Mouse (Mus musculus) embryonic fibroblast, embryonic 13.5 days (primary cell): Measurements from ENCODE around the gene Mepe. TPM values are rescaled to one million over a fixed set of nuclear protein-coding genes. Genes with fewer than 3 reads are reported as not detected.

ENCODE experiments used
- H3K27ac ChIP-seq: 2 replicates; pipeline ENCODE4 v1.5.1; 2012; ENCODE audit warnings: low read length, control low read depth, inconsistent platforms; ENCODE audit not compliant: insufficient read depth
- H3K4me1 ChIP-seq: 2 replicates; pipeline ENCODE4 v1.6.1; 2011; ENCODE audit warnings: low read length; ENCODE audit not compliant: control insufficient read depth, insufficient read depth
- H3K4me3 ChIP-seq: 2 replicates; pipeline ENCODE4 v1.5.1; 2011; ENCODE audit warnings: mild to moderate bottlenecking, control low read depth, low read length; ENCODE audit not compliant: insufficient read depth
- CTCF ChIP-seq: IDR thresholded peaks from 2 replicates; pipeline ENCODE4 v1.5.1; 2011; ENCODE audit warnings: mild to moderate bottlenecking, control low read depth, low read length, moderate library complexity, borderline replicate concordance; ENCODE audit not compliant: insufficient read depth
- POLR2A ChIP-seq: IDR thresholded peaks from 2 replicates; pipeline ENCODE4 v1.6.1; 2011; ENCODE audit warnings: low read depth, mild to moderate bottlenecking, control low read depth, low read length, moderate library complexity
- polyA plus RNA-seq: library from polyadenylated mRNA; stranded (reverse); fragments of >200 nt; gene quantifications from 2 replicates; pipeline ENCODE4 v1.2.4, GENCODE M21; 2011; ENCODE audit warnings: low read depth; ENCODE audit not compliant: missing spikeins, insufficient read length

The Mepe gene
- polyA plus RNA-seq, 1 experiment, result not detected

DNA sequence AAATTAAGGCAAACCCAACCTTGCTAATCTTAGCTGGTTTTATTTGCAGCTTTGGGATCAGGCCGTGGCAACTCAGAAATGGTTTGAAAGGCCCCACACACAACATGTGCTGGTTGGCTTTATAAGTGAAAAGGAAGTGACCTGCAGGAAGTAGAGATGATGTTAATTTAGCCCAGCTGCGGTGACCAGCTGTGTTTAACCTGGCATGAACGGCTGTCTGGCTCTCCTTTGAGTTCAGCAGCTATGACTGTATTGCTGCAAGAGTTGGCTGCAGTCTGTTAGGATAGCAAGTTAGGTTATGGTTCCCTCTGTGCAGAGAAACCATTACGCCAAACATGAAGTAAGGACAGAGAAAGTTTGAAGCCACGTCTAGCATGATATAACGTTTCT is 20.1 kb downstream of the Mepe start:
- Histone ChIP-seq H3K4me1 (no peaks in the 10 kb centered on the region), H3K4me3 (no peak overlapping the region), H3K27ac (peak overlapping the region; percentile 20)
- no peak for TF ChIP-seq CTCF
- TF ChIP-seq POLR2A, result no peak

DNA sequence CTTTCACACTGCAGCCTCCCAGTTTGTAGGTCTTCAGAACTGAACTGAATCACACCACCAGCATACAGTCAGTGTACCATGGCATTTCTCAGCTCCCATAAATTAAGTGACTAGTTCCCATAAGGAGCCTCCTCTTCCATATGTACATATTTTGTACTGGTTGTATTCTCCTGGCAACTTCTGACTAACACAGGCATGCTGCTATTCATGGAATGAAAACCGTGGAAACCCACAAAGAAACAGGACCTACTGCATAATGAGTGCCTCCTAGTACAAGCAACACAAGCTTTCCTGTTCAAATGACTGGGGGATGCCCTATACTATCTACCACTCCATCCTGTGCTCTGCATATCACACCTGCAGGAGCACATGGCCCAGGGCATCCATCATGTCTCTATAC is 25.9 kb downstream of the Mepe start:
- Histone ChIP-seq H3K27ac (peak overlapping the region; percentile 72), H3K4me1 (peaks cover 7% of the 10 kb centered on the region), H3K4me3 (no peak overlapping the region)
- TF ChIP-seq CTCF (no peak), POLR2A (no peak)

DNA sequence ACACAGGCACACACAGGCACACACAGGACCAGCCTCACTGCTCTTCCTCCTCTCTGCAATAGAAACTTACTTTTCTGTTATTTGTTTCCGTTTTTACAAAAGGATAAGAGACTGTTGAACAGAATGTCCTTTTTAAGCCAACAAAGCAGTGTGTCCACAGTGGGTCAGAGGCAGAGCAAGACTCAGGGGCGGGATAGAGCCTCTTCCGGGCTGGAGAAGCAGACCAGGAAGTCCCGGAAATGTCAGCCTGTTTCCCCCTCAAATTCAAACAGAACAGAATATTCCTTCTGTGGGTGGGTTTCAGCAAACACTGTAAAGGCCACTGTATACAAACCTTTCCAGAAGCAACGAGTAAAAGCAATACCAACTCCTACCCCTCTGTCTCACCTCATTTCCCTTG is 26.7 kb downstream of the Mepe start:
- no peak overlapping the region for H3K4me3 ChIP-seq
- peaks cover 7% of the 10 kb centered on the region for H3K4me1 ChIP-seq
- TF ChIP-seq CTCF, result no peak
- no peak for TF ChIP-seq POLR2A
- no peak overlapping the region; the same call in 1 of the 2 replicates for H3K27ac ChIP-seq

DNA sequence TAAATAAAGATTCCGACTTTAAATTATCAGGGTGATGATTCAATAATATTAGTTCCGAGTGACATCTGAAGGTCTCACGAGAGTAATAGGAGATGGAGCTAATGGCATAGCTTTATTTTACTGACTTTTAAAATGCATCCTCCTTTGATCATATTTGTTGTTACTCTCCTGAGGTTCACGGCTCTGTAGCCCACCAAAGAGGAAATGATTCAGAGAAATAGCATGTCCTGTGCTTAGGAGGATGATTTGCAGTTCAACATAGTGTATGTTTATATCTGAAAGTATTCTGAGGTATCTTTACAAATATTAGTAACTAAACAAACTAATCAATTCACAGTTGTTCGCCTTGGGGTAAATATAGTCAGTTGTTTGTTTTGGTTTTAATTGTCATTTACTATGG is 32.4 kb downstream of the Mepe start:
- H3K4me3 ChIP-seq, result no peak overlapping the region
- H3K4me1 ChIP-seq, result peaks cover 14% of the 10 kb centered on the region
- TF ChIP-seq CTCF, result no peak
- TF ChIP-seq POLR2A, result no peak
- no peak overlapping the region for H3K27ac ChIP-seq

DNA sequence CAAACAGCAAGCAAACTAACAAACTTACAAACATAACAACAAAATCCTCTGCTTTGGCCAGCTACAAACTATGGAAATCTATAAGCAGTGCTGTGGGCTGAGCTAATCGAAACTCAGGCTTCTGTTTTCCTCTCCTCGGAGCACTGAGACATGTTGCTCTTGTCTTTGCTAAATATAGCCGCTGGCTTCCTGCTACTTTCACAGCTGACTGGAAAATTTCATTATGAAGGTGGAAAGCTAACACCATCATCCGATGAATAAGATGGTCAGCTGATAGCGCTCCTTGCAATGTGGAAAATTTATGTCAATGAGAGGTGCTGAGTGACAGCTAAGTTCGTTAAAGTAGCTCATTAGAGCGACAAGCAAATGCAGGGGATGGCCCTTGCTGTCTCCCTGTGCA is 33.5 kb downstream of the Mepe start:
- Histone ChIP-seq H3K4me1 (peaks cover 14% of the 10 kb centered on the region), H3K4me3 (no peak overlapping the region), H3K27ac (peak overlapping the region; percentile 26; the same call in 1 of the 2 replicates)
- TF ChIP-seq CTCF, result no peak
- TF ChIP-seq POLR2A, result no peak

DNA sequence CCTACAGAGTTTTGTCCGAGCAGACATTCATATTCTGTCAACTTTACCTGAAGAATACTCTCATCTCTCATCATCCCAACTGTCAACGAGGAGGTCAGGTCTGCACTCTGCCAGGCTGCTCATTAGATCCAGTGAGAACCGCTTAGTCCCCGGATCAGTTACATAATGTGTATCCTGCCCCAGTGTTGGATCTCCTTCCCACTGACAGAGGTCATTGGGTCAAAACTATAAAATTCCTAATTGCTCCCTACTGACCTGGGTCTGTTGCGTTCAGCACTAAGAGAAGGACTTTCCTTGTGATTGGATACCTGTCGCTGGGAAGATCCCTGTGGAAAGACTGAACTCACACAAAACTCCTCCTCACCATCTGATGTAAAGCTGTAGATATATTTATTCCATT is 34.1 kb downstream of the Mepe start:
- TF ChIP-seq POLR2A (no peak), CTCF (no peak)
- Histone ChIP-seq H3K4me3 (no peak overlapping the region), H3K27ac (no peak overlapping the region)

DNA sequence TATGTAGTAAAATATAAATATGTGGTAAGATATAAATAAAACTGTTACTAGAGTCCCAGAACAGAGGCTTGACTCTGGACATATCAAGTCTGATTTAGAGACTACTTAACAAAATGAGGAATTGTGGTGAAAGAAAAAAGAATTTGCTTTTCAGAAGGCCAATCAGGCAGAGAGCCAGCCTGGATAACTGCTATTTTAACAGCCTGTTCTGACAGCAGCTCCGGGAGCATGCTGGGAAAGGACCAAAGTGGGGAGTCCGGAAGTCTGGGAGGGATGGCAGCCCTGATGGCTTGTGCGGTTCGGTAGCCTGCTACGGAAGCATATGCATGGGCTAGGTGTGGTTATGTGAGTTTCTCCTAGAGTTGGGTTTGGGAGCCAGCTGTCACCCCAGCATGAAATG is 45.5 kb downstream of the Mepe start:
- TF ChIP-seq CTCF, result no peak
- TF ChIP-seq POLR2A, result no peak
- peaks cover 5% of the 10 kb centered on the region; the same call in 1 of the 2 replicates for H3K4me1 ChIP-seq
- H3K27ac ChIP-seq, result no peak overlapping the region
- H3K4me3 ChIP-seq, result no peak overlapping the region

More for the DNA sequence above, 34.1 kb downstream of the Mepe start:
- H3K4me1 ChIP-seq, result peaks cover 14% of the 10 kb centered on the region

DNA sequence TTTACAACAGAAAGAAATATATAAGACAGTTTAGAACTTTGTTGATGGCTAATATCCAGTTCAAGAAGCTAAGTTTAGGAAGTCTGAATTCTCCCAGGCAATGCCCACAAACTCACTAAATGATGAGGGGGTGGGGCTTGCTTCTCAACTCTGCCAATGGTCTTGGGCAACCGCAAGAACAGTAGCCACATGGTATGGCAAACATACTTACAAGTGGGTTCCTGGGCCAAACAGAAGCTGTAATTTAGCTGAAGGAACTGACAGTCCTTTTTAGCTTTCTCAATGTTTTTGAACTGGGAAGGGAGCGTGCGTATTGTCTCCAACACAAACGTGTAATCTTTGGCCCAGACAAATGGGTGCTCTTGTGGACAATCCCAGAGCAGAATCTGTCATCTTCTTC is 46.2 kb downstream of the Mepe start:
- Histone ChIP-seq H3K27ac (no peak overlapping the region), H3K4me1 (peaks cover 5% of the 10 kb centered on the region; the same call in 1 of the 2 replicates), H3K4me3 (no peak overlapping the region)
- TF ChIP-seq POLR2A, result no peak
- TF ChIP-seq CTCF, result no peak

DNA sequence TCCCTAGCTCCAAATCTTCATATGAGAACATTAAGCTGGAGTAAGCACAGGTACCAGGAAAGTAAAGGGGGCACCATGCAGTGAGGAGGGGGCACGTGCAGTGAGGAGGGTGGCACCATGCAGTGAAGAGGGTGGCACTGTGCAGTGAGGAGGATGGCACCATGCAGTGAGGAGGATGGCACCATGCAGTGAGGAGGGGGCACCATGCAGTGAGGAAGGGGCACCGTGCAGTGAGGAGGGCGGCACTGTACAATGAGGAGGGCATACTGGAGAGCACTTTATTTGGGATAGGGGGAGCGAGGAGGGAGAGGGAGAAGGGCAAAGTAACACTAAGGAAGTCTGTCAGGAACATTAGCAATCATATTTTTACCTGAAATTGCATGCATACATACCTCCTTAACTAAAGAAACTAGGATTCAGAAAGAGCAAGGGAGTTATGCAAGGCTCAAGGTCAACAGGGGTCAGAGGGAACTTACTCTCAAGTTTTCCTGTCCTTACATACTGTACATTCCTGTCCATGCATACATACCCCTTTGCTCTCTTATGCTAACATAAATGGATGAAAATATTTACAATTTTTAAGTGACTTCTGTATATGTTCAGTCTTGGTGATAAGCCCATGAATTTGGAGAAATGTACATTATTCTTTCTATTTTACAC is 48.6 kb downstream of the Mepe start:
- TF ChIP-seq POLR2A (no peak), CTCF (no peak)
- Histone ChIP-seq H3K27ac (no peak overlapping the region), H3K4me3 (no peak overlapping the region), H3K4me1 (peaks cover 5% of the 10 kb centered on the region; the same call in 1 of the 2 replicates)

DNA sequence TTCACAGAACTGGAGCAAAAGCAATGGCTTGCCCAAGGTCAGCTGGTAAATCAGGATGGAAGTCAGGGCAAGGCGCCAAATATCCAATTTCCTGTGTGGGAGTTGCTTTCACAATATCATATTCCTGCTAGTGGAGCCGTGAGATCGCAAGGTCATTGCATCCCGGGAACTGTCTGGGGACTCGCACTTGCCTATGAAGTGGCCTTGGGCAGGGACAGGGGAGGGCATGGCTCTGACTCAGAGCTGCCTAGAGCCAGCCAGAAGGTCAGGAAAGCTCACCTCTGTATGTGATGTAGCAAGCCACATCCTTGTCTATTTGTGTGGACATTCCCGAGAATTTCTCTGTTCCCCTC is 49.2 kb downstream of the Mepe start:
- Histone ChIP-seq H3K4me1 (peaks cover 5% of the 10 kb centered on the region; the same call in 1 of the 2 replicates), H3K4me3 (no peak overlapping the region), H3K27ac (peak overlapping the region; percentile 60)
- no peak for TF ChIP-seq POLR2A
- no peak for TF ChIP-seq CTCF

DNA sequence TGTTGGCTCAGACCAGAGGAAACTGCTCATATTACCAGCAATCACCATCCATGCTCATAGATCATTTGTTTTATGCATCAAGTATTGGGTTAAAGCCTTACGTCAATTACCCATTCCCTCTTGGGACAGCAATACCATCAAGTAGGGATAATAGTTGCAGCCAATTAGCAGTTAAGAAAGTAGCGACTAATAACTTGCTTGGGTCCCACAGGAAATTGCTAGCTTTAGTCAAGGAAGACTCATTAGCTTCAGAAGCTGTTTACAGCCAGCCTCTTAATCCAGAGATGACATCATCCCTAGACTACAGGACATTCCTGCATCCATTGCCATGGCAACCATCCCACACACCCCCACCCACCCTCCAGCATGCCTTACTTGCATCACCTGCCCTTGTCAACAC is 50.0 kb downstream of the Mepe start:
- H3K4me3 ChIP-seq, result no peak overlapping the region
- H3K27ac ChIP-seq, result peak overlapping the region; percentile 60; the same call in 1 of the 2 replicates

More for the DNA sequence above, 50.0 kb downstream of the Mepe start:
- TF ChIP-seq CTCF, result no peak
- no peak for TF ChIP-seq POLR2A
- peaks cover 5% of the 10 kb centered on the region; the same call in 1 of the 2 replicates for H3K4me1 ChIP-seq
